Mouse (Mus musculus) B cell, adult 62 days (primary cell): ENCODE results near the gene Ruvbl2. TPM values are rescaled to one million over a fixed set of nuclear protein-coding genes. Genes with fewer than 3 reads are reported as not detected.

Source experiments
- total RNA-seq: library from RNA; stranded (reverse); gene quantifications from 4 replicates; pipeline ENCODE4 v1.2.4, GENCODE M21; 2023

Ruvbl2 gene
- total RNA-seq, result 40.7 to 51.8 TPM (median 44.5 TPM) in 4 replicates

DNA sequence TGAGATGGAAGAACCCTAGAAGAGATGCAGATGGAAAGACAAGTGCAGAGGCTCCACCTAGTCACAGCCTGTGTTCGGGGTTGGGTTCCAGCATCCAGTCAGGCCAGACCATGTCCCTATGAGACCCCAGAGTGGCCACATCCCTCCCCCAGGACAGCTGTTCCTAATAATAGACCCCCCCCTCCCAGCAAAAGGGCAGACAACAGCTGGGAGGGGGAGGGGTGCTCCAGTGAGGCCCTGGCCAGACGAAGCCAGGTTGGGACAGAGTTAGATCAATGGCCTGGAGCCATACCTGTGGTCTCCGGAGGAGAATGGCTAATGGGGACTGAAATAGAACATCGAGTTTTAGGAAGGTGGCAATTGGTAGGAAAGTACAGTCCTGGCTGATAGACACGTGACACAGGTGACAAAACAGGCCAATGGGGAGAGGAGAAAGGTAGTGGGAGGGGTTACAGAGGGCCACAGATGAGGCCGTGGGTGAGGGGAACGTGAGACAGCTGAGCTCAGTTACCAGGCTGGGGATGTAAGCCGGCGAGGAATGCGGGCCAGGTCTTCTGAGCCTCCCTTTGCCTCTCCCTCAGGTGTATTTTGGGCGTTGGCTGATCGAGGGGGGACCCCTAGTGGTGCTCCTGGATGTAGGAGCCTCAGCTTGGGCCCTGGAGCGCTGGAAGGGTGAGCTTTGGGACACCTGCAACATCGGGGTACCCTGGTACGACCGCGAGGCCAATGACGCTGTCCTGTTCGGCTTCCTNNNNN is at the start of gene Ruvbl2:
TSS of gene Ruvbl2 (minus strand) at position 576 of the 756 bp plus-strand sequence.

DNA sequence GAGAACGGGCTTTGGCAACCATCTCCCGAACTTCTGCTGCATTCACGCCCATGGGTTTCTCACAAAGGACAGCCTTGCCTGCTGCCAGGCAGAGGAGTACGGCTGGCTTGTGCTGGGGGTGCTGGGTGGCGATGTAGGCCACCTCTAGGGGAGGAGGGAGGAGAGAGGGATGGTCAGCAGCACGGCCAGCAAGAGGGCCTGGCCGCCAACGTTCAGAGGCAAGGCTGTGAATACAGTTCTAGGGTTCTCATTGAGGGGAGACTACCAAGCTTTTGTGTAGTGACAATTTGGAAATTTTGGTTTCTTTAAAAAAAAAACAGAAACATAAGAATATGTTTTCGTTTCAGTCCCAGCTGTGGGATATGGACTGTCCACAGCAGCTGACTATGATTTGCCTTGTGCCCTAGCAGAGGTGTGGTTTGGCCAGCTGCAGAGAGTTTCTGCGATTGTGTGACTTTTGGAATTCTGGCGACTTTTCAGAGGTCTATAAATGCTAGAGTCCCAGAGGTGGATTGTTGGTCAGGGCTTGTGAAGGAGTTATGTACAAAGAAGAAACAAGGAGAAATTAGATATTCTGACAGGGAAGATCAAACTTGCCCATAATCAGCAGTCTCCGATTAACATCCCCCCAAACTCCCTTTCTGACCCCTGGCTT is 49.0 kb upstream of the Ruvbl2 start, which contains the start of gene Gm45808:
TSS of gene Gm45808 (minus strand) at position 51 of the 655 bp plus-strand sequence.

DNA sequence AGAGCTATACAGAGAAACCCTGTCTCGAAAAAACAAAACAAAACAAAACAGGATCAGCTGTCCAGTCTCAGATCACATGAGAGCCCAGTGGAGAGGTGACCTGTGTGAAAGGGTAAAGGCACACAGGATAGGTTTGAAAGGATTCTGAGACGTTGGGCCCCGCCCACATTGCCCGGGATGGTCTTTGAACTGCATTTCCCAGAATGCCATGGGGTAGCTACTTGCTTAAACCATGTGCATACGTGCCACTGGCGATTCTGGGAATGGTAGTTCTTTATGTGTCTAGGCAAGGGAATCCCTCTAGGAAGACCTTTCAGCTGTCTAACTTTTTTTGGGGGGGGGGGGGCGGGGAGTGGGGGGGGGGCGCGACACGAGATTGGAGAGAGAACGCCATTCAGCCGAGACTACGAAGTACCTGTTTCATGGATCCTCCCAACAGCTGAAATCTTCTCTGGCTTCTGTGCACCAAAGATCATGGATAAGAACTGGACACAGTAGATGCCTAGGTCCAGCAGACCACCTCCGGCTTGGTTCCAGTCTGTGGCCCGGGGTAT is 43.6 kb upstream of the Ruvbl2 start, which contains the start of gene Tulp2:
TSS of gene Tulp2 (plus strand) at position 504 of the 554 bp plus-strand sequence.

DNA sequence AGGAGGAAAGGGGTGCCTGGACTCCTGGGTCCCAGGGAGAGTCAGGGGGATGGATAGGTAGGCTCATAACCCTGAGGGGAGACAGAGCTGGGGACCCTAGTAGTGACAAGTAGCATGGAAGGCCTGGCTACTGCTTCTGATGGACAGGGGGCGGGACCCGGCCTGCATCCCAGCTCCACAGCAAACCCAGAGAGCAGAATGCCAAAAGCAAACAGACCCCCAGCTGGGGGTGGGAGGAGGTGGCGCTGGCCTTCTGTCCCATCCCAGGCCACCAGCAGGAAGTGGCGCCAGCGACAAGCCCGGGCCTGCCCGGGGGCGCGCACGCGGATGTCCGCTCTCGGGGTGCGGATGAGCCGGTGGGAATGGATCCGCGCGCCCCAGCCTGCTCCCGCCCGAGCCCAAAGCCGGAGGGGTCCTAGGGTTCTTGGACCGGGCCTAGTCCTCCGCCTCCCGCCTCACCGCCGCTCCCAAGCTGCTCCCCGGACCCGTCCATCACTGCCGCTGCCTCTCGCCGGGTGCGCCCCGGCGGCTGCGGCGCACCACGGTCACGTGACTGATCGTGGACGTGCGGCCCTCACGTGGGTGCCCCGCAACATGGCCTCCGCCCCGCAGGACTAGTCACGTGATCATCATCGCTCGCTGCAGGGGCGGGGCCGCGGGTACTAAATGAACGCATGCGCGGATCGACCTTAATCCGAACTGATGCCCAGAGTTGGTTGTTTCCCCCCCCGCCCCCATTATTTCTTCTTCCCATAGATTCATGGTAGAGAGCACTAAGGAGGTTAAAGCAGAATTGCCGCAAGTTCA is 28.6 kb upstream of the Ruvbl2 start, which contains the start of gene Bax:
TSS of gene Bax (minus strand) at position 616 of the 807 bp plus-strand sequence.

DNA sequence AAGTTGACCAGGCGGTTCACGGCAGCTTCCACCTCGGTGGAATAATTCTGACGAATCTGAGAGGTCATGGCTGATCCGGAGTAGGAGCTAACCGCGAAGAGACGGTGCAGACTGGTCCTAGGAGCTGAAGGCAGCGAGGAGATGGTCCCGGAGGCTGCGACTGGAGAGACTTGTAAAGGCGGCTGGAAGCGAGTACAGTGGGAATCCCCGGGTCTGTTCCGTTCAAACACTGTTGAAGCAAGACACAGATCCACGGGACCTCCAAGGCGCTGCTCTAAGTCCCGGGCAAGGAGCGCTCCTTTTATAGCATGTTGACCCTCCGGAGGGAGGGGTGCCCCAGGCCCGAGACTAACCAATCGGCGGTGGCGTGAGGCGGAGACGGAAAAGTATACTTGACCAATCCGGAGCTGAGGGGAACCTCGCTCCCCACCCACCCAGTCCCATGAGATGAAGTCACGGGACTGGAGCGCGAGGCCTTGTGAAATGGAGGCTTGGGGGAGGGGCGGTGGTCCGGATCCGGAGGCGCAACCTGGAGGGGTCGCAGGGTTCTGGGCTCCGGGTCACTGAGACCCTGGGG is 21.8 kb upstream of the Ruvbl2 start, which contains the start of gene Ftl1:
TSS of gene Ftl1 (minus strand) at position 321 of the 577 bp plus-strand sequence.

DNA sequence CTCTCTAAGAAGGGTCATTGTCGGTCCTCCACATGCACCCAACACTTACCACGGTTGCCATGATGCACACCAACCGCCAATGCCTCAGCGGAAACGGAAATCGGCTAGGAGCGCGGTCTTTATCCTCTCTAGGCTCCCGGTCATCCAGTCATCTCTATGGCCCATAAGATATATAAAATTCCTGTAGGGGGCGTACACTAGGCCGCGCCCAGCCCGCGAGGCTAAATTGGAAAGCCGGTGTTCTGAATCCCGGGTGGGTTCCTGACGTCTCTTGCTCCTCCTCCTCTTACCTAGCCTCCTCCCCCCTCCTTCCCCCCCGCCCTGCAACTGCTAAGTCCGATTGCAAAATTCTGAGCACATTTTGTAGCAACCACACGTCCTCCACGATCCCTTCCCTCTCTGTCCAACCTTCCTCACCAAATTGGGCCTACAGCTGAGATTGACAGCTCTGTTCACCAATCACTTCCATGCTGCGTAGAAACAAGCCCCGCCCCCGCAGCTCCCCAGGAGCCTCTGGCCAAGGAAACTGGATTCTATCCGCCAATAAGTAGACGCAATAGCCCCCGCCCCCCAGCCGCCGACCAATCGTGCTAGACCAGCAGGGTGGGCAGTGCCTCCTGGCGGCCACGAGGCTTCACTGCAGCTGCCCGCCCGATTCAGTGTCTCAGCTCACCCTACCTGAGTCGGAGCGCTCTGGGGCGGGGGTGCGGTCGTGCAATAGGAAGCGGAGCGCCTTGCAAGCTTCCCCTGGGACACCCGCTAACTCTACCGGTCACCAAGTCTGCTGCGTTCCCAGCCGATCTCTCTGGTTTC is 3.5 kb downstream of the Ruvbl2 start, which contains the start of gene Gys1:
TSS of gene Gys1 (plus strand) at position 642 of the 813 bp plus-strand sequence.

DNA sequence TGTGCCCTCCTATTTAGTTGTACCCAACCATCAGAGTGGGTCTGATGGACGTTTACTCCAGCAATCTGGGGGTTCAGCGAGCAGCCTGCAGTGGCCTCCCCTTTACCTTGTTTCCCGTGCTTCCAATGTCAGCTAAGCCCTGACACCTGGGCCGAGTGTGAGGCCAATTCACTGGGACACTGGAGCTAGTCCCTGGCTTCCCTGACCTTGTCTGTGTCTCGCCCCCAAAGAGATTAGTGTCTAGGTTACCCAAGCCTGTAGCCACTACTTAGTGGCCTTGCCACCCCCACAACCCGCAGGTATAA is 17.3 kb downstream of the Ruvbl2 start, which contains the start of gene Lhb:
TSS of gene Lhb (plus strand) at position 206 of the 305 bp plus-strand sequence.

DNA sequence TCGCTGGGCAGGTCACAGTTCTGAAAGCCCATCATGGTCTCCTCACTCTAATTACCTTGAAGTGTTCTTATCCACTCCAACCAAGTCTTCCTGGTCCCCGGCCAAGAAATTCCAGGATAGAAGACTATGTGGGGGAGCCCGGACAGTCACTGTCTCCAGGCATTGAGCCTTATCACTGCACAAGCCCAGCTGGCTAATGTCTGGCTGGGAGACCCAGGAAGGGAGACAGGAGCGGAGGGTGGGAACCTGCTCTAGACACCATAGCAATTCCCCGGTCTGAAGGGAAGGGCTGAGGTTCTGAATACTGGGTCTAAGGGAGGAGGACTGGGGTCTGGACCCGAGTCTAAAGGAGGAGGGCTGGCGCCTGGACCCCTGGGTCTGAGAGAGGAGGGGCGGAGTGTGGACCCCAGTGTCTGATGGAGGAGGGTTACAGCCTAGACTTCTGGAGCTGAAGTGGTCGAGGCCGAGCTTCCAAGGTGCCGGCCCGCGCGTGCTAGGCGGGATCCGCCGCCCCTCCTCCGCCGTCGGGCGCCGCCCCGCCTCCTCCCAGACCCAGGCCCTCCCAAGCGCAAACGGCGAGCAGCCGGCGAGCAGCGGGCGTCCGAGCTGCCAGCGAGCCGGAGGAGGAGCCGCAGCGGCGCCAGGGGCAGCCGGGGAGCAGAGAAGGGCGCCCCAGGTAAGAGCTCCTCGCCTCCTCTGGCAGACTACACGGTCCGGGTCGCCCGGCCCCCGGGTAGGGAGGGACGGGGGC is 24.6 kb downstream of the Ruvbl2 start, which contains the start of gene Ntf5:
TSS of gene Ntf5 (plus strand) at position 583 of the 751 bp plus-strand sequence.

DNA sequence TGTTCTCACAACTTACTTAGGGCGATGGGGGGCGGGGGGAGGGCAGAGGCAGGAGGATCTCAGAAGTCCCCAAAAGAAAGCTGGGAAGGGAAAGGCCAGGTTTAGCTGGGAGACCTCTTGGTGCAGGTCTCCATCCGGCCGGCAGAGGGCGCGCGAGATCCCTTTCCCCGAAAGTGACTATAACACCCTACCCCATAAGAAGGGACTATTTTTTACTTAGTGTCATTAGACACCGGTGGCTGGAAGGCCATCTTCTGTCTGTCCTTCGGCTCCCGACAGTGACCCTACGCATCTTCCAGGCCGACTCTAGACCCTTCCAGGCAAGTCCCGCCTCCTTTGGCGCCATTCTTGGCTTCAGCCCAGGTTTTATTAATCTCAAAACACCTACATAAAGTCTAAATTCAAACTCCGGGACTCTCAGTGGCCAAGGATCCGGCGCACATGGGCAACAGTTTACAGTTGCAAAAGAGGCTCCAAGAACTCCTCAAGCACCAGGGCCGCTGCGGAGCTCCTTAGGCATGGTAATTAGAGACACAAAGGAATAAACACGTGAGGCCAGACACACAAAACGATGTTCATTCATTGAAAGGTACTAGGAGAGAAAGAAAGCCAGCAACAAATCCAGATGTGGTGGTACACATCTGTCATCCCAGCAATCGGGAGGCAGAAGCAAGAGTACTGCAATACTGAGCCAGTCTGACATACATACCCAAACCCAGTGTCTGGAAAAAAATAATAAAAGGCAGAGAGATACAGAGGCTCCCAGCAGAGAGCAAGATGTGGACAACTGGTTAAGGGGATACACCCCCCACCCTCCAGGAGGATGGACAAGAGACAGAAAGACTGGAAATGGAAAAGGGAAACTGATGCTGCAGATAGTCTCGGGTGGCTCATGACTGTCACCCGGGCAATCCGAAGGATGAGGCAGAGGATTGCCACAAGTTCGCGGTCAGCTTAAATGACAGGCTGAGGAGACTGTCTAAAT is 32.5 kb downstream of the Ruvbl2 start, which contains the start of gene Kcna7:
TSS of gene Kcna7 (plus strand) at position 563 of the 985 bp plus-strand sequence.

DNA sequence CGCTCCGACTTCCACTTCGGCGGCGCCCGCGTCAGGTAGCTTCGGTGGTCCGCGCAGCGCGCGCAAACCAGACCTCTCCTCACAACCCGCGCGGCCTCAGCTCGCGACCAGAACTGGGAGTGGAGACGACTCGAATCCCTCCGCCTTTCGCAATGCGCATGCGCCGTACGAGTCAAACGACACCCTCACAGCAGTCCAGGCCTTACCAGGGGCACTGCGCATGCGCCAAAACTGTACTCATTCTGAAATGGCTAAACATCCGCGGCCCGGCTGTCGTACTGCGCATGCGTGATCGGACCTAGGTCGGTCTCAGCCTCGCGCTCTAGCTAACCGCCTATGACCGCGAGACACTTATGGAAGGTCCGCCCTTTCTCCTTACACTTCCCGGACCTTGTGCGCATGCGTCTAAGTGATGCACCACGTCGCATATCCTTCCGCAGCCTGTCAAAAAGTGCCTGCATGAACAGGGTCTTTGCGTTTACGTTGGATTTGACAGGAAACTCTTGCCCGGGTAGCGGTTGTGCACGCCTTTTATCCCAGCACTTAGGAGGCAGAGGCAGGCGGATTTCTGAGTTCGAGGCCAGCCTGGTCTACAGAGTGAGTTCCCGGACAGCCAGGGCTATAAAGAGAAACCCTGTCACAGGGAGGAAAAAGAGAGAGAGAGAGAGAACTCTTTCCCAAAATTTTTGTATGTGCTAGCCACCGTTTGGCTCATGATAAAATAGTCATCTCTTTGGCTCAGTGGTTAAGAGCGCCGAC is 42.1 kb downstream of the Ruvbl2 start, which contains the start of gene Snrnp70:
TSS of gene Snrnp70 (minus strand) at position 165 of the 759 bp plus-strand sequence.

Other genes starting within 250 kb of the Ruvbl2 start
- gene Ccdc155, start 233.2 kb downstream of the Ruvbl2 start, total RNA-seq, result 0.33 to 1.3 TPM (median 0.63 TPM) in 4 replicates
- 0.86 to 2.6 TPM (median 1.2 TPM) in 3 of 4 replicates, not detected in the other for gene Dkkl1, start 225.9 kb downstream of the Ruvbl2 start, total RNA-seq
- not detected in 4 replicates for gene Tead2, start 222.3 kb downstream of the Ruvbl2 start, total RNA-seq
- gene Cd37, start 199.0 kb downstream of the Ruvbl2 start, total RNA-seq, result 1,712 to 1,809 TPM (median 1,728 TPM) in 4 replicates
- gene Slc6a16, start 197.0 kb downstream of the Ruvbl2 start, total RNA-seq, result not detected in 4 replicates
- gene Slc6a21, start 160.6 kb downstream of the Ruvbl2 start, total RNA-seq, result 0.95 to 1.4 TPM (median 0.98 TPM) in 3 of 4 replicates, not detected in the other
- gene Trpm4, start 104.3 kb downstream of the Ruvbl2 start, total RNA-seq, result 10.6 to 12.8 TPM (median 11.5 TPM) in 4 replicates
- gene Hrc, start 102.8 kb downstream of the Ruvbl2 start, total RNA-seq, result not detected in 4 replicates
- 0.21 to 0.47 TPM (median 0.43 TPM) in 3 of 4 replicates, not detected in the other for gene Ppfia3, start 71.1 kb downstream of the Ruvbl2 start, total RNA-seq
- 1.8 to 2.4 TPM in 2 of 4 replicates, not detected in the others for gene Lin7b, start 67.5 kb downstream of the Ruvbl2 start, total RNA-seq
- gene Snrnp70, start 42.4 kb downstream of the Ruvbl2 start, total RNA-seq, result 589 to 644 TPM (median 622 TPM) in 4 replicates
- not detected in 4 replicates for gene Kcna7, start 32.4 kb downstream of the Ruvbl2 start, total RNA-seq
- not detected in 4 replicates for gene Ntf5, start 24.4 kb downstream of the Ruvbl2 start, total RNA-seq
- not detected in 4 replicates for gene Lhb, start 17.3 kb downstream of the Ruvbl2 start, total RNA-seq
- gene Gys1, start 3.3 kb downstream of the Ruvbl2 start, total RNA-seq, result 15.2 to 18.0 TPM (median 16.1 TPM) in 4 replicates
- gene Ftl1, start 21.8 kb upstream of the Ruvbl2 start, total RNA-seq, result 663 to 714 TPM (median 691 TPM) in 4 replicates
- 111 to 118 TPM (median 114 TPM) in 4 replicates for gene Bax, start 28.8 kb upstream of the Ruvbl2 start, total RNA-seq
- not detected in 4 replicates for gene Tulp2, start 43.8 kb upstream of the Ruvbl2 start, total RNA-seq
- gene Gm45808, start 48.7 kb upstream of the Ruvbl2 start, total RNA-seq, result 0.98 to 2.1 TPM in 2 of 4 replicates, not detected in the others
- 2.7 to 4.4 TPM (median 3.5 TPM) in 4 replicates for gene Dhdh, start 50.7 kb upstream of the Ruvbl2 start, total RNA-seq
- 71.0 to 90.0 TPM (median 76.5 TPM) in 4 replicates for gene Nucb1, start 72.3 kb upstream of the Ruvbl2 start, total RNA-seq
- 1,459 to 1,639 TPM (median 1,567 TPM) in 4 replicates for gene Ppp1r15a, start 88.2 kb upstream of the Ruvbl2 start, total RNA-seq
- 1.4 to 3.1 TPM (median 2.0 TPM) in 4 replicates for gene Plekha4, start 88.2 kb upstream of the Ruvbl2 start, total RNA-seq
- not detected in 4 replicates for gene Hsd17b14, start 116.8 kb upstream of the Ruvbl2 start, total RNA-seq
- 29.0 to 35.7 TPM (median 34.2 TPM) in 4 replicates for gene Bcat2, start 132.1 kb upstream of the Ruvbl2 start, total RNA-seq
- gene Fgf21, start 177.4 kb upstream of the Ruvbl2 start, total RNA-seq, result not detected in 4 replicates
- gene Fut1, start 179.2 kb upstream of the Ruvbl2 start, total RNA-seq, result not detected in 4 replicates
- gene Izumo1, start 183.7 kb upstream of the Ruvbl2 start, total RNA-seq, result not detected in 4 replicates
- gene Rasip1, start 189.4 kb upstream of the Ruvbl2 start, total RNA-seq, result 0.18 to 0.36 TPM (median 0.26 TPM) in 4 replicates
- gene Mamstr, start 201.9 kb upstream of the Ruvbl2 start, total RNA-seq, result not detected in 4 replicates
- gene Fut2, start 228.3 kb upstream of the Ruvbl2 start, total RNA-seq, result not detected in 4 replicates
- not detected in 4 replicates for gene Ntn5, start 245.9 kb upstream of the Ruvbl2 start, total RNA-seq